Mouse (Mus musculus): ENCODE measurements at regions not wholly inside any gene's neighbourhood (a gene's known extent, or its start where the extent isn't known, plus 50 kb on each side); places are given as distances from the start of the nearest gene placed in this dataset.

DNA sequence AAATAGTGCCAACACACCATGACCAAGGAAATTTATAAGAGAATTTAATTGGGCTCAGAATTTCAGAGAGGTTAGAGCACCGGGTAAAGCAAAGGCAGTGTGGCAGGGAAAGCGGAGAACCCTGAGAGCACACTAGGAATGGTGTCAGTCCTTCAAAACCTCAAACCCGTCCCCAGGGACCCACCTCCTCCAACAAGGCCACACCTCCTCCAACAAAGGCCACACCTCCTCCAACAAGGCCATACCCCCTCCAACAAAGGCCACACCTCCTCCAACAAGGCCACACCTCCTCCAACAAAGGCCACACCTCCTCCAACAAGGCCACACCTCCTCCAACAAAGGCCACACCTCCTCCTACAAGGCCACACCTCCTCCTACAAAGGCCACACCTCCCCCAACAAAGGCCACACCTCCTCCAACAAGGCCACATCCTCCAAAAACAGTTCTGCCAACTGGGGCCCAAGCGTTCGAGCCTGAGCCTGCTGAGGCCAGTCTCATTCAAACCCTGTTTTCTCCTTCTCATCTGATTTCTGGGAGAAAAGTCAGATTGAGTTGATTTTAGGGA, 109.8 kb upstream of the Zfp217 start:
- no peak for TF ChIP-seq POLR2A (IDR thresholded peaks at IDR 0.05; ENCODE audit: extremely low read depth, insufficient read depth, low read length)
- no peak for TF ChIP-seq CTCF (IDR thresholded peaks at IDR 0.05; ENCODE audit: low read depth, low read length)
- Histone ChIP-seq H3K27ac (replicated peaks; ENCODE audit: insufficient read depth, low read depth, low read length) (no peak overlapping the region), H3K79me2 (ENCODE audit: control insufficient read depth, insufficient read depth, low read length) (no peaks in the 10 kb centered on the region)

DNA sequence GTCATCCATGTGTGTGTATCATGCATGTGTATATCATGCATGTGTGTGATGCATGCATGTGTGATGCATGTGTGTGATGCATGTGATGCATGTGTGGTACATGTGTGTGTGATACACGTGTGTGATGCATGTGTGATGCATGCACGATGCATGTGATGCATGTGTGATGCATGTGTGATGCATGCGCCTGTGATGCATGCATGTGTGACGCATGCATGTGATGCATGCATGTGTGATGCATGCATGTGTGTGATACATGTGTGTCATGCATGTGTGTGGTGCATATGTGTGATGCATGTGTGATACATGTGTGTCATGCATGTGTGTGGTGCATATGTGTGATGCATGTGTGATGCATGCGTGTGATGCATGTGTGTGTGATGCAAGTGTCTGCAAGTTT, 108.1 kb upstream of the Zfp217 start:
- TF ChIP-seq POLR2A (IDR thresholded peaks at IDR 0.05; ENCODE audit: extremely low read depth, insufficient read depth, low read length) (no peak), CTCF (IDR thresholded peaks at IDR 0.05; ENCODE audit: low read depth, low read length) (no peak)
- no peaks in the 10 kb centered on the region for H3K27me3 ChIP-seq (ENCODE audit: control insufficient read depth, insufficient read depth, low read length)

More for the DNA sequence above, 109.8 kb upstream of the Zfp217 start:
- Histone ChIP-seq H3K4me3 (ENCODE audit: insufficient read depth, low read depth, low read length) (no peak overlapping the region), H3K36me3 (ENCODE audit: control insufficient read depth, insufficient read depth, low read length) (no peaks in the 10 kb centered on the region), H3K9ac (ENCODE audit: low read depth, low read length) (no peak overlapping the region), H3K4me1 (ENCODE audit: control insufficient read depth, insufficient read depth, low read length) (no peaks in the 10 kb centered on the region; the same call in 1 of the 2 replicates), H3K27me3 (ENCODE audit: control insufficient read depth, insufficient read depth, low read length) (no peaks in the 10 kb centered on the region)
- no peak for DNase-seq (ENCODE audit: extremely low read depth, low read depth, low spot score)
- WGBS, result 81% methylated on average over 5 of the region's 5 CpGs

DNA sequence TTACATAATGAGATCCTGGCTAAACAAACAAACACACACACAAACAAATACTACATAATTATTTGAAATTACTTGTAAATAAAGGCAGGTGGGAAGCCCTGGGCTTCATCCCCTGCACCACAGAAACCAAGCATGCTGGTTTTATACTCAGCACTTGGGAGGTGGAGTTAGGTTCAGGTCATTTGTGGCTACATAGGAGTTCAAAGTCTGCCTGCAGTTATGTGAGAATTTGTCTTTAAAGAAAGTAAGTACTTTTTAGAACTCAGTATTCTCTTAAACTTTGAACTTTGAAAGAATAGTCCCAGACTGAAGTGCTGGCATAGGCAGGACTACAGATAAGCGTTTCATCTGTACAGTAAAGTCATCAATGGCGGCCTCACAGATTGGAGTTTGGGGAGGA, 107.6 kb upstream of the Zfp217 start:
- no peaks in the 10 kb centered on the region for H3K79me2 ChIP-seq (ENCODE audit: control insufficient read depth, insufficient read depth, low read length)
- H3K9ac ChIP-seq (ENCODE audit: low read depth, low read length), result no peak overlapping the region
- no peak overlapping the region for H3K27ac ChIP-seq (replicated peaks; ENCODE audit: insufficient read depth, low read depth, low read length)
- 96% methylated on average over 2 of the region's 2 CpGs for WGBS
- H3K4me1 ChIP-seq (ENCODE audit: control insufficient read depth, insufficient read depth, low read length), result no peaks in the 10 kb centered on the region
- no peak overlapping the region for H3K4me3 ChIP-seq (ENCODE audit: insufficient read depth, low read depth, low read length)
- H3K36me3 ChIP-seq (ENCODE audit: control insufficient read depth, insufficient read depth, low read length), result no peaks in the 10 kb centered on the region
- H3K27me3 ChIP-seq (ENCODE audit: control insufficient read depth, insufficient read depth, low read length), result no peaks in the 10 kb centered on the region
- no peak for TF ChIP-seq POLR2A (IDR thresholded peaks at IDR 0.05; ENCODE audit: extremely low read depth, insufficient read depth, low read length)
- no peak for DNase-seq (ENCODE audit: extremely low read depth, low read depth, low spot score)

More for the DNA sequence above, 108.1 kb upstream of the Zfp217 start:
- H3K79me2 ChIP-seq (ENCODE audit: control insufficient read depth, insufficient read depth, low read length), result no peaks in the 10 kb centered on the region
- H3K27ac ChIP-seq (replicated peaks; ENCODE audit: insufficient read depth, low read depth, low read length), result no peak overlapping the region
- WGBS, result 95% methylated on average over 5 of the region's 5 CpGs
- H3K4me3 ChIP-seq (ENCODE audit: insufficient read depth, low read depth, low read length), result no peak overlapping the region
- H3K36me3 ChIP-seq (ENCODE audit: control insufficient read depth, insufficient read depth, low read length), result no peaks in the 10 kb centered on the region
- no peak overlapping the region for H3K9ac ChIP-seq (ENCODE audit: low read depth, low read length)
- DNase-seq (ENCODE audit: extremely low read depth, low read depth, low spot score), result no peak
- no peaks in the 10 kb centered on the region; the same call in 1 of the 2 replicates for H3K4me1 ChIP-seq (ENCODE audit: control insufficient read depth, insufficient read depth, low read length)

DNA sequence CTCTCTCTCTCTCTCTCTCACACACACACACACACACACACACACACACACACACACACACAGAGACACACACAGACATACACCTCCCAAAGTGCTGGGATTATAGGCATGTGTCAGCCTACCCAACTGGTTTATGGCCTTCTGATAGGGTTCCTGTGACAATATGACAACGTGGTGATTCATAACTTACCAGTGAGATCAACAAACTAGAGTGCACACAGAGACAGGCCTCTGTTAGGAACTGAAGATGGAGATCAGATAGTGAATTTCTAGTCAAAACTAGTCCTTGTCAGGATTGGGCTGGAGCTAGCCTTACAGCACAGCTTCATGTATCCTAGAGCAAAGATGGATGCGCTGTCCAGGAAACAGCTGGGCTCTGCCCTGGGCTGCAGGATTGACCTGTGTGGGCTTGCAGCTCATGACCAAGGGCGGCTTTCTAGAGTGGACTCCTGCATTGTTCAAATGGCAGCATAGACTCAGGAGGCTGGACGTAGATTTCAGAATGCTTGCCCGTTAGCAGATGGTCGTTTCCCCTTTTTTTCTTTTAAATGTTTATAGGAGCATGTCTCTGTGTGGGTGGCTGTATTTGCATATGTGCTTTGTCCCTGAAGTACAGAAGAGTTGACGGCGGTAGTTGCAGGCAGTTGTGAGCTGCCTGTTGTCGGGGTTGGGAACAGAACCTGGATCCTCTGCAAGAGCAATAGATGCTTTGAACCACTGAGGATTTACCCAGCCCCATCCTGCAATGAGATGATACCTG, 106.0 kb upstream of the Zfp217 start:
- DNase-seq (ENCODE audit: extremely low read depth, low read depth, low spot score), result no peak
- 83% methylated on average over 9 of the region's 9 CpGs for WGBS
- H3K9ac ChIP-seq (ENCODE audit: low read depth, low read length), result no peak overlapping the region
- no peaks in the 10 kb centered on the region for H3K36me3 ChIP-seq (ENCODE audit: control insufficient read depth, insufficient read depth, low read length)
- no peak for TF ChIP-seq CTCF (IDR thresholded peaks at IDR 0.05; ENCODE audit: low read depth, low read length)
- no peak for TF ChIP-seq POLR2A (IDR thresholded peaks at IDR 0.05; ENCODE audit: extremely low read depth, insufficient read depth, low read length)
- no peaks in the 10 kb centered on the region for H3K4me1 ChIP-seq (ENCODE audit: control insufficient read depth, insufficient read depth, low read length)
- H3K4me3 ChIP-seq (ENCODE audit: insufficient read depth, low read depth, low read length), result no peak overlapping the region
- H3K79me2 ChIP-seq (ENCODE audit: control insufficient read depth, insufficient read depth, low read length), result no peaks in the 10 kb centered on the region
- H3K27me3 ChIP-seq (ENCODE audit: control insufficient read depth, insufficient read depth, low read length), result no peaks in the 10 kb centered on the region
- H3K27ac ChIP-seq (replicated peaks; ENCODE audit: insufficient read depth, low read depth, low read length), result no peak overlapping the region

DNA sequence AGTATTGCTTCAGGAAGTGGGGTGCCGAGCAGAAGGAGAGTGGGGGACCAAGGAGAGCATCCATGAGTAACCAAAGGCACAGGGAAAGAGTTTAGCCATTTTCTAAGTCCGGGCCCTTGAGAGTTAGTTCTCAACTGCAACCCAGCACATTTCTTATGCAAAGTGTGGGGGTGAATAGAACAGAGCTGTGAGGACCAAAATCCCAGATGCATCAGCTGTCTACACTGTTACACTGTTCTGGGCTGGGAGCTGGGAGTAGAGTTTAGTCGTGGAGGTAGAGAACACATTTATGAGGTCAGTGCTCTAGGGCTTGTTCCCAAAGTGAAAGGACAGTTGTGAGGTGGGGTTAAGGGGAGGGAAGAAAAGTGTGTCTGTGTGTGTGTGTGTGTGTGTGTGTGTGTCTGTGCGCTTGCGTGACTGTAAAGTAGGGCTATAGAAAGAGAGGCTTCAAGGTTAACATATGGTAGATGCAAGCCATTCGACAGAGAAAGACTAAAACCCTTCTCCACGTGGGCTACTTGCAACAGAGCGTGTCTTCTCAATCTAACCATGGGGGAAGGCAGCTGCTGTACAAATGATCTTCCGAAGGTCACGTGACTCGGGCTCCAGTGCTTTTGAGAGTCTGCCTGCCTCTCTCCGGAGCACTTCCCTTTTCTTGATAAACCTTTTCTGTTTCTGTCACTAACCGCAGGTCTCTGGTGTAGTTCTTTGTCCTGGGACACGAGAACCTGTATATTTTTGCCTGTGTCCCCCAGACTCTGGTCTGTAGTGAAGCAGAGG, 104.5 kb upstream of the Zfp217 start:
- Histone ChIP-seq H3K27ac (replicated peaks; ENCODE audit: insufficient read depth, low read depth, low read length) (no peak overlapping the region), H3K4me3 (ENCODE audit: insufficient read depth, low read depth, low read length) (no peak overlapping the region), H3K36me3 (ENCODE audit: control insufficient read depth, insufficient read depth, low read length) (no peaks in the 10 kb centered on the region), H3K9ac (ENCODE audit: low read depth, low read length) (no peak overlapping the region), H3K79me2 (ENCODE audit: control insufficient read depth, insufficient read depth, low read length) (no peaks in the 10 kb centered on the region), H3K27me3 (ENCODE audit: control insufficient read depth, insufficient read depth, low read length) (no peaks in the 10 kb centered on the region), H3K4me1 (ENCODE audit: control insufficient read depth, insufficient read depth, low read length) (no peaks in the 10 kb centered on the region)
- 69% methylated on average over 14 of the region's 14 CpGs for WGBS
- DNase-seq (ENCODE audit: extremely low read depth, low read depth, low spot score), result peak; percentile 26
- TF ChIP-seq POLR2A (IDR thresholded peaks at IDR 0.05; ENCODE audit: extremely low read depth, insufficient read depth, low read length) (no peak), CTCF (IDR thresholded peaks at IDR 0.05; ENCODE audit: low read depth, low read length) (no peak)

Data from liver, adult 2 months (tissue).